Mouse (Mus musculus) small intestine, adult 2 months (tissue): ENCODE measurements around the gene Commd9. TPM values are rescaled to one million over a fixed set of nuclear protein-coding genes. Genes with fewer than 3 reads are reported as not detected.

Source experiments
- H3K27ac ChIP-seq: fragments of 200-500 bp; 2 replicates; pipeline ENCODE4 v1.5.1; 2012; ENCODE audit warnings: low read depth, low read length, control low read depth, inconsistent platforms; ENCODE audit not compliant: insufficient read depth
- H3K27me3 ChIP-seq: fragments of 200-500 bp; 2 replicates; pipeline ENCODE4 v1.6.1; 2012; ENCODE audit warnings: mild to moderate bottlenecking, moderate library complexity, low read length, inconsistent platforms; ENCODE audit not compliant: control insufficient read depth, insufficient read depth
- H3K36me3 ChIP-seq: fragments of 200-500 bp; 2 replicates; pipeline ENCODE4 v1.6.1; 2012; ENCODE audit warnings: mild to moderate bottlenecking, low read length, control low read depth, inconsistent platforms; ENCODE audit not compliant: control insufficient read depth, insufficient read depth
- H3K4me1 ChIP-seq: fragments of 200-500 bp; 2 replicates; pipeline ENCODE4 v1.6.1; 2012; ENCODE audit warnings: low read length, inconsistent platforms, mixed read lengths; ENCODE audit not compliant: control insufficient read depth, insufficient read depth, insufficient read length
- H3K4me3 ChIP-seq: fragments of 200-500 bp; 2 replicates; pipeline ENCODE4 v1.5.1; 2012; ENCODE audit warnings: low read depth, mild to moderate bottlenecking, control low read depth, inconsistent platforms, low read length, moderate library complexity
- CTCF ChIP-seq: fragments of 200-500 bp; IDR thresholded peaks from 2 replicates; pipeline ENCODE4 v1.5.1; 2012; ENCODE audit warnings: low read depth, mild to moderate bottlenecking, control low read depth, inconsistent platforms, low read length, moderate library complexity, mixed read lengths; ENCODE audit not compliant: insufficient replicate concordance, insufficient read length; ENCODE audit errors: extremely low read depth
- POLR2A ChIP-seq: fragments of 200-500 bp; IDR thresholded peaks from 2 replicates; pipeline ENCODE4 v1.6.1; 2012; ENCODE audit warnings: low read depth, mild to moderate bottlenecking, control low read depth, inconsistent platforms, low read length, moderate library complexity
- WGBS: fragments of 180-500 bp; shearing (Covaris S2); methylation state at CpG from one replicate; pipeline ENCODE4 v1.1.7; 2018; 5-methylcytosine and 5-hydroxymethylcytosine counted together
- polyA plus RNA-seq: library from polyadenylated mRNA; depleted of rRNA; stranded (reverse); fragments of >200 nt; gene quantifications from 2 replicates; pipeline ENCODE4 v1.2.3, GENCODE M21; 2012

The Commd9 gene
- polyA plus RNA-seq, 1 experiment, result 23.6 TPM

DNA sequence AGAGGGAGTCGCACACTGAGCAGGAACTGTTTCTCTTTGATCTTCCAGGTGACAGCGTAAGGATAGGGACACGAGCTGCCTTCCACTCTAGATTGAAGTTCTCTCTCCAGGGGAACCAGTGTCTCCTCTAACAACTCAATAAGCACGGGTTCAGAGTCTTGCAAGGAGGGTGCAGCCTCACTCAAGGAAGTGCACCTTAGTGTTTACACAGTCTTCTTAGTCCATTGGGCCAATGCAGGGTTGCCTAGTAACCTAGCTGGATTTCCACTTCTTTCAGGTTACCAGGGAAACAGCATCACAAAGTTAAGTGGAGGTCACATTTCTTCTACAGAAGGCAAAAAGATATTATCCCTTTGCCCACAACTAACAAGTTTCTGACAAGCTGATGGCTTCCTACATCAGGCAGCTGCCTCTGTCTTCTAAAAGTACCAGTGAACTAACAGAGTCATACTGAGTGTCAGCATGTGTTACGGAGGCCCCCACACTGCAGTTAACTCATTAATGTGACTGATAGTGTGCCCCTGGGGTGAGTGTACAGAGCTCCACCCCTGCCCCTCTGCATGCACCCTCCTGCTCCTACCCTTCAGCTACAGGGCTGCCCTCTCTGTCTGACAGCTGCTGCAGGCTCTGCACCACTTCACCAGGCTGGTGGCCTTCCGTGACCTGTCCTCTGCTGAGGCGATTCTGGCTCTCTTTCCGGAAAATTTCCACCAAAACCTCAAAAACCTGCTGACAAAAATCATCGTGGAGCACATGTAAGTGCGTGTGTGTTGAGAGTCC, 10.6 kb downstream of the Commd9 start:
- H3K27ac ChIP-seq, result no peak overlapping the region
- TF ChIP-seq CTCF, result no peak
- no peak for TF ChIP-seq POLR2A
- no peaks in the 10 kb centered on the region for H3K27me3 ChIP-seq
- no peak overlapping the region for H3K4me3 ChIP-seq
- 67% methylated on average over 10 of the region's 10 CpGs for WGBS
- H3K4me1 ChIP-seq, result no peaks in the 10 kb centered on the region
- peaks cover 17% of the 10 kb centered on the region for H3K36me3 ChIP-seq

- Histone ChIP-seq H3K4me3 (no peak overlapping the region), H3K36me3 (peaks cover 9% of the 10 kb centered on the region), H3K27ac (no peak overlapping the region), H3K27me3 (no peaks in the 10 kb centered on the region), H3K4me1 (no peaks in the 10 kb centered on the region)
- TF ChIP-seq CTCF (no peak), POLR2A (no peak)
- WGBS, result 85% methylated on average over 4 of the region's 4 CpGs
Observed at GRCm38 (mm10) chr2:101902196-101902595, 16.1 kb downstream of the Commd9 start.

GRCm38 (mm10) chr2:101905534-101906378, 19.7 kb downstream of the Commd9 start:
- Histone ChIP-seq H3K4me1 (no peaks in the 10 kb centered on the region), H3K27ac (no peak overlapping the region), H3K27me3 (no peaks in the 10 kb centered on the region), H3K4me3 (peak overlapping the region; percentile 25), H3K36me3 (peaks cover 1% of the 10 kb centered on the region; the same call in 1 of the 2 replicates)
- WGBS, result 24% methylated on average over 21 of the region's 21 CpGs
- no peak for TF ChIP-seq POLR2A
- peak; percentile 85; the same call in 1 of the 2 replicates for TF ChIP-seq CTCF

GRCm38 (mm10) chr2:101906379-101906690, 20.3 kb downstream of the Commd9 start:
- H3K27me3 ChIP-seq, result no peaks in the 10 kb centered on the region
- H3K4me3 ChIP-seq, result no peak overlapping the region
- H3K4me1 ChIP-seq, result no peaks in the 10 kb centered on the region
- WGBS, result 50% methylated on average over 5 of the region's 5 CpGs
- no peak overlapping the region for H3K27ac ChIP-seq
- H3K36me3 ChIP-seq, result peaks cover 1% of the 10 kb centered on the region; the same call in 1 of the 2 replicates
- TF ChIP-seq POLR2A (no peak), CTCF (no peak)

DNA sequence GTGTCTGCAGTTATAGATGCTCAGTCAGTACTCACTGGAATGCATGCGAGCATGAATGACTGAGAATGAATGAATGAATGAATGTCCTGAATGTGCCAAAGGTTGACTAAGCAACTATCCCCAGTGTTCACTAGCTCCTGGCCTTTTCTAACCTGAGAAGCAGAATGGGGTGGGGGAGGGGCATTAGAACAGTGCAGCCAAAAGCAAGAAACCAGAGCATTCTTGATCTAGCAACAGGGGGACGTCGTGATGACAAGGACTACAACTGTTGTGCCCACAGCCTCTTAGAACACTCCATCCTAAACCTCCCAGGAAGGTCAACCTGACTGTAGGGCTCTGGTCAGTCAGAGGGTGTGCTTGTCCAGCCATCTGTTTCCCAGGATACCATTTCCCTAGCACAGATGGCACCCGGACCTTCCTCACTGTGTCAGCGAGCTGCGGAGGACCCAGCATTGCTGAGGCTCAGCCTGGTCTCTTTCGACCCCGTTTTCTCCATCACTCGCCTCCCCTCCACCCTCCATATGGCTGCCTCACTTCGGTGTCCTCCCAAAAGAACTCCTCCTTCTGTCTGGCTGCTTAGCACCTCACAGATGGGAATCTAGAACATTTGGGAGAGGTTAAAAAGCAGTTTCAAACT, 21.5 kb downstream of the Commd9 start:
- WGBS, result 87% methylated on average over 10 of the region's 10 CpGs
- no peaks in the 10 kb centered on the region for H3K4me1 ChIP-seq
- H3K36me3 ChIP-seq, result no peaks in the 10 kb centered on the region
- TF ChIP-seq POLR2A, result no peak
- TF ChIP-seq CTCF, result no peak
- H3K4me3 ChIP-seq, result no peak overlapping the region
- H3K27me3 ChIP-seq, result no peaks in the 10 kb centered on the region
- no peak overlapping the region for H3K27ac ChIP-seq

DNA sequence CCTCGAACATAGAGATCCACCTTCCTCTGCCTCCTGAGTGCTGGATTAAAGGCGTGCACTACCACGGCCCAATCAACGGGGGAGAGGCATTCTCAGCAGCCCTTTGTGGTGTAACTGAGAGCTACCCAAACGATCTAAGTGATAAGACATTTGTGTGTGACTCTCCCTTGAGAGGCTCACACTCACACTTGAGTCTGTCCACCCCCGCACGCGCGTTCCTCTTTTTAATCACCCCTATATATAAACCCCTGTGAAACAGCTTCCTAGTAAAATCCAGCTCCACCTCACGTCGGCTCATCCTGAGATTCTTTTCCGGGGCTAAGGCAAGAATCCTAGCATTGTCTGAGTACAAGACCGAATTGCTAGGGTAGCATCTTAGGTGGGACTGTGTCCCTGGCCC, 22.7 kb downstream of the Commd9 start:
- 76% methylated on average over 13 of the region's 13 CpGs for WGBS
- TF ChIP-seq CTCF, result no peak
- no peak for TF ChIP-seq POLR2A
- no peak overlapping the region for H3K27ac ChIP-seq
- H3K4me3 ChIP-seq, result no peak overlapping the region
- H3K36me3 ChIP-seq, result no peaks in the 10 kb centered on the region
- no peaks in the 10 kb centered on the region for H3K4me1 ChIP-seq
- H3K27me3 ChIP-seq, result no peaks in the 10 kb centered on the region
